Mouse (Mus musculus) embryonic fibroblast, embryonic 13.5 days (primary cell): Measurements from ENCODE around the gene Lag3.

Experiments used
- CTCF ChIP-seq: IDR thresholded peaks from 2 replicates; pipeline ENCODE4 v1.5.1; 2011; ENCODE audit warnings: mild to moderate bottlenecking, control low read depth, low read length, moderate library complexity, borderline replicate concordance; ENCODE audit not compliant: insufficient read depth
- POLR2A ChIP-seq: IDR thresholded peaks from 2 replicates; pipeline ENCODE4 v1.6.1; 2011; ENCODE audit warnings: low read depth, mild to moderate bottlenecking, control low read depth, low read length, moderate library complexity

DNA sequence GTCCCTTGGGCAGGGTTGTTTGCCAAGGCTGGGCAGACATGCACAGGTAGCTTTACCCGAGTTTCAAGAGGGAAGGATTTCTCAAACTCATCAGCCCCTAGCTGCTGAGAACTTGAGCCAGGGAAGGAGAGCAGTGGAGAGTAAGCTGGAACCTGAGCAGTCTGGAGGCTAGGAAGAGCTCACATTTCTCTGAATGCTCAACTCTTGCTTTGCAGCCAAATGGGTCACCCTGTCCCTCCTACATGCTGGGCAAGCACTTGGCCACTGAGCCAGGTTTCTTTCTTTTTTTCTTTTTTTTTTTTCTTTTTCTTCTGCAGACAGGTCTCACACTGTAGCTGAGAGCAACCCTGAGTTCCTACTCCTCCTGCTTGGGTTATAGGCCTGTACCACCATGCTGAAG is 25.2 kb upstream of the Lag3 start:
- TF ChIP-seq POLR2A (no peak), CTCF (no peak)
